24 mouse cellular contexts compared by ENCODE assay signal in the genomic region with DNA sequence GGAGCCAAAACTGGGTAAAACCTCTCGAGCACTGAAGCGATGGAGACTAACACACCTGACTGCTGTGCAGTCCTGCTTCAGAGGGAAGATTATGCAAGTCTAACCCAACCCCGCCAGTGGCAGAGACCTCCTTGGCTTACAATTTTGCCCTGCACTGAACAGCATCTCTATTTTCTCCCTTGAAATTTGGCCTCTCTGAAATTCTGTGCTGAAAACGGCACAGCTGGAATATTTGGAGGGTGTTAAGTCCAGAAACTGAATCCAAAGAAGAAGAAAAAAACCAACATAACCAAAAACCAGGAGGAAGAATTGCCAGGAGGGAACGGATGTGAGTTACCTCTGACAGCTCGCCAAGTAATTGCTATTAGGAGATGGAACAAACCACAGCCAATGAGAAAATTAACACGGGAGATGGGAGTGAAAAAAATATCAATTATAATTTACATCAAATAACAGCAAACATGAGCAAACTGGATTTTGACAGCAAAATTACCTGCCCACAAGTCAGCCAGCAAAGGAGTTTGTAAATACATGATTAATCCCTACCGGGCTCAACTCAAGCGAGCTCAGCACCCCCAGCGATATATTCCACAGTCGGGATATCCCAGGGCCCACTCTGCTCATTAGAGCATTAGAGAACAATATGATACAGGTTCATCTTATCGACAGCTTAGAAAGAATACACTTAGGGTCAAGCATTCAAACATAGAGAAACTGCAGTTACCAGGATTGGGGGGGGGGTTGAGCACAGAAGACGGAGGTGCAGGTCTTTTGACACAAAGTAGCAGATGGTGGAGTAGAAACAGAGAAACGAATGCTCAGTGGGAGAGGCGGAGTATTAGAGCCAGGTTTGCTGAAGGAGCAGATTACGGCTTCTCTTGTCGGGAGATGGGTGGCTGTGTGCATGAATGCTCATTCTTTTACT.
A peak's percentile ranks its signal among the peaks of the same experiment; 100 is the strongest.
DNase-seq lines count a peak whose midpoint lies in the region; ATAC-seq and TF ChIP-seq lines count a peak whose summit lies in the region.
"Had no signal": no experiment of that assay in that cellular context is flagged by ENCODE, and none has a peak within 500 bp of the region (broad histone marks: within the 10 kb centered on the region; RNA-seq: fewer than 3 reads in every experiment).

No protein-coding gene starts in this region.

- H3K4me1 ChIP-seq in midbrain, embryonic 11.5 days (ENCODE audit: control insufficient read depth, insufficient read depth, low read length) = no peaks in the 10 kb centered on the region
- H3K4me1 ChIP-seq in midbrain, embryonic 10.5 days = 0 out of 2 replicates have a peak, but pooled peaks cover 6% of the 10 kb centered on the region
- H3K4me1 ChIP-seq: embryonic facial prominence, embryonic 12.5 days; forebrain, embryonic 15.5 days; hindbrain, embryonic 12.5 days; midbrain, embryonic 12.5 days; stomach, embryonic 15.5 days had no signal

- no peaks in the 10 kb centered on the region for H3K36me3 ChIP-seq in midbrain, embryonic 11.5 days (ENCODE audit: control insufficient read depth, insufficient read depth, low read length)
- H3K36me3 ChIP-seq in midbrain, embryonic 10.5 days = no peaks in the 10 kb centered on the region
- H3K36me3 ChIP-seq: embryonic facial prominence, embryonic 12.5 days; forebrain, embryonic 15.5 days; hindbrain, embryonic 12.5 days; midbrain, embryonic 12.5 days; stomach, embryonic 15.5 days had no signal

- intact Hi-C loops in gastrocnemius, adult 2 months (cut with DNase I) = no loop called here
- intact Hi-C loops in gastrocnemius, postnatal 36 days (cut with DNase I) = no loop called here
- intact Hi-C loops in heart, postnatal 25 days (cut with DNase I) = no loop called here

- no peak for ATAC-seq in midbrain, embryonic 11.5 days (ENCODE audit: low FRiP score)
- no peak for ATAC-seq in megakaryocyte progenitor cell, adult 5-6 weeks (replicated peaks; ENCODE audit: poor library complexity)
- ATAC-seq: forebrain, embryonic 15.5 days; Patski had no signal

- WGBS in midbrain, embryonic 11.5 days = 87% methylated on average over 17 of the region's 17 CpGs
- 88% methylated on average over 17 of the region's 17 CpGs for WGBS in midbrain, embryonic 10.5 days

- H3K27me3 ChIP-seq in midbrain, embryonic 11.5 days (ENCODE audit: control insufficient read depth, insufficient read depth, low read length) = no peaks in the 10 kb centered on the region
- no peaks in the 10 kb centered on the region for H3K27me3 ChIP-seq in midbrain, embryonic 10.5 days (ENCODE audit: low read depth, poor library complexity, severe bottlenecking)
- H3K27me3 ChIP-seq: embryonic facial prominence, embryonic 12.5 days; forebrain, embryonic 15.5 days; hindbrain, embryonic 12.5 days; midbrain, embryonic 12.5 days; Patski; stomach, embryonic 15.5 days had no signal

- H3K9me3 ChIP-seq in midbrain, embryonic 11.5 days (ENCODE audit: control insufficient read depth, low read length) = no peaks in the 10 kb centered on the region
- H3K9me3 ChIP-seq in midbrain, embryonic 10.5 days (replicated peaks) = no peaks in the 10 kb centered on the region
- H3K9me3 ChIP-seq: embryonic facial prominence, embryonic 12.5 days; forebrain, embryonic 15.5 days; hindbrain, embryonic 12.5 days; midbrain, embryonic 12.5 days; stomach, embryonic 15.5 days had no signal

- H3K27ac ChIP-seq in gastrocnemius, adult 2 months = peak overlapping the region; percentile 61; the same call in 1 of the 2 replicates
- no peak overlapping the region for H3K27ac ChIP-seq in midbrain, embryonic 11.5 days (ENCODE audit: low read depth, low read length)
- no peak overlapping the region for H3K27ac ChIP-seq in midbrain, embryonic 10.5 days (replicated peaks)
- H3K27ac ChIP-seq: embryonic facial prominence, embryonic 12.5 days; forebrain, embryonic 15.5 days; hindbrain, embryonic 12.5 days; liver, embryonic 14.5 days; macrophage; midbrain, embryonic 12.5 days; stomach, embryonic 15.5 days had no signal

- H3K4me2 ChIP-seq in midbrain, embryonic 11.5 days = no peak overlapping the region
- H3K4me2 ChIP-seq: embryonic facial prominence, embryonic 12.5 days; forebrain, embryonic 15.5 days; hindbrain, embryonic 12.5 days; midbrain, embryonic 12.5 days; stomach, embryonic 15.5 days had no signal

- no peak for DNase-seq in gastrocnemius, adult 2 months
- no peak for DNase-seq in gastrocnemius, postnatal 36 days
- peak; percentile 21 for DNase-seq in heart, adult 8-10 months (ENCODE audit: low spot score)
- DNase-seq in heart, postnatal 25 days (ENCODE audit: low spot score) = no peak
- peak; percentile 4 for DNase-seq in midbrain, embryonic 11.5 days (ENCODE audit: low spot score, missing footprints)
- no peak for DNase-seq in midbrain, embryonic 10.5 days (ENCODE audit: low spot score)
- peak; percentile 25 for DNase-seq in skeletal muscle tissue, adult 2 months (ENCODE audit: low read depth, low spot score)
- DNase-seq: adrenal gland, postnatal 14 days; embryo, embryonic 11 days; kidney, postnatal 10 days; liver; lung, adult 2 months; lung, postnatal 10 days; thymus, adult 18-20 months; thymus, postnatal 25 days had no signal

- no peak overlapping the region for H3K4me3 ChIP-seq in gastrocnemius, adult 2 months
- H3K4me3 ChIP-seq in midbrain, embryonic 11.5 days (ENCODE audit: low read depth, low read length) = no peak overlapping the region
- no peak overlapping the region for H3K4me3 ChIP-seq in midbrain, embryonic 10.5 days
- H3K4me3 ChIP-seq: embryonic facial prominence, embryonic 12.5 days; forebrain, embryonic 15.5 days; hindbrain, embryonic 12.5 days; midbrain, embryonic 12.5 days; stomach, embryonic 15.5 days had no signal

- no peak overlapping the region for H3K9ac ChIP-seq in midbrain, embryonic 11.5 days (ENCODE audit: low read length)
- H3K9ac ChIP-seq: embryonic facial prominence, embryonic 12.5 days; forebrain, embryonic 15.5 days; hindbrain, embryonic 12.5 days; liver, embryonic 14.5 days; midbrain, embryonic 12.5 days; stomach, embryonic 15.5 days had no signal

- TF ChIP-seq CTCF in gastrocnemius, adult 2 months (IDR thresholded peaks at IDR 0.05) = no peak

Comparison
In these comparisons a context has a peak if more than half of its experiments do, and no peak if none do; other contexts are left out.
1. DNase-seq: peak in heart, adult 8-10 months (single experiment), midbrain, embryonic 11.5 days (single experiment) and skeletal muscle tissue, adult 2 months (single experiment); none in gastrocnemius, adult 2 months (single experiment), gastrocnemius, postnatal 36 days (0 of 2), heart, postnatal 25 days (single experiment) and midbrain, embryonic 10.5 days (single experiment).